Mouse (Mus musculus) liver, embryonic 14.5 days (tissue): Measurements from ENCODE around the gene Eif5a.

Source experiments
- CTCF ChIP-seq: IDR thresholded peaks from 2 replicates; pipeline ENCODE4 v1.5.1; 2016; ENCODE audit warnings: antibody characterized with exemption, low read depth, control low read depth
- EP300 ChIP-seq: IDR thresholded peaks from 2 replicates; pipeline ENCODE4 v1.6.1; 2016; ENCODE audit warnings: antibody characterized with exemption, low read depth

- TF ChIP-seq CTCF, result no peak
- TF ChIP-seq EP300, result no peak
Observed at GRCm38 (mm10) chr11:69965271-69966005, 43.7 kb upstream of the Eif5a start.
